Mouse (Mus musculus) hindbrain, embryonic 11.5 days (tissue): ENCODE results near the gene Neurl2. TPM values are rescaled to one million over a fixed set of nuclear protein-coding genes. Genes with fewer than 3 reads are reported as not detected.
A peak's percentile ranks its signal among the peaks of the same experiment; 100 is the strongest.
"Not testable (repeated sequence)": the region's sequence is repeated elsewhere in the genome, so short reads cannot be mapped to it uniquely, and the experiment has no call there.

Experiments used
- ATAC-seq: fragments of 200-750 bp; cut with Nextera tagmentation; 2 replicates; pipeline ENCODE4 v1.8.0; 2017; ENCODE audit warnings: mild to moderate bottlenecking, moderate TSS enrichment, moderate library complexity; ENCODE audit not compliant: low FRiP score
- DNase-seq: peaks from one replicate; pipeline ENCODE4 v3.0.0-alpha.2; 2015; ENCODE audit warnings: low spot score
- H3K27ac ChIP-seq: fragments of 300-500 bp; sonication (generic); 2 replicates; pipeline ENCODE4 v1.5.1; 2014; ENCODE audit warnings: mild to moderate bottlenecking, low read depth, low read length
- H3K27me3 ChIP-seq: fragments of 300-500 bp; sonication (generic); 2 replicates; pipeline ENCODE4 v1.6.1; 2014; ENCODE audit warnings: mild to moderate bottlenecking, low read length, moderate library complexity, mixed read lengths; ENCODE audit not compliant: control insufficient read depth, insufficient read depth
- H3K36me3 ChIP-seq: fragments of 300-500 bp; sonication (generic); 2 replicates; pipeline ENCODE4 v1.6.1; 2014; ENCODE audit warnings: mild to moderate bottlenecking, low read length, moderate library complexity, mixed read lengths; ENCODE audit not compliant: control insufficient read depth, insufficient read depth
- H3K4me1 ChIP-seq: fragments of 300-500 bp; sonication (generic); replicated peaks from 2 replicates; pipeline ENCODE4 v1.6.1; 2014; ENCODE audit warnings: low read length, mixed read lengths; ENCODE audit not compliant: control insufficient read depth, insufficient read depth
- H3K4me2 ChIP-seq: fragments of 300-500 bp; sonication (generic); replicated peaks from 2 replicates; pipeline ENCODE4 v1.6.1; 2014; ENCODE audit warnings: mild to moderate bottlenecking, low read depth, low read length
- H3K4me3 ChIP-seq: fragments of 300-500 bp; sonication (generic); 2 replicates; pipeline ENCODE4 v1.5.1; 2014; ENCODE audit warnings: low read depth, low read length
- H3K9ac ChIP-seq: fragments of 300-500 bp; sonication (generic); 2 replicates; pipeline ENCODE4 v1.6.1; 2014; ENCODE audit warnings: low read depth, low read length
- H3K9me3 ChIP-seq: fragments of 300-500 bp; sonication (generic); 2 replicates; pipeline ENCODE4 v1.6.1; 2016; ENCODE audit warnings: low read length; ENCODE audit not compliant: control insufficient read depth
- WGBS: fragments of 180-500 bp; shearing (Covaris S2); extraction: QIAGEN DNeasy Blood & Tissue Kit; methylation state at CpG from one replicate; pipeline ENCODE4 v1.1.7; 2014; 5-methylcytosine and 5-hydroxymethylcytosine counted together
- polyA plus RNA-seq: library from polyadenylated mRNA; unstranded; fragments of >200 nt; fragmentation: Nextera tagmentation; extraction: Ambion mirVana; gene quantifications from 2 replicates; pipeline ENCODE4 v1.2.1, GENCODE M21; 2014

Gene Neurl2
- 3.0 and 4.4 TPM in 2 replicates for polyA plus RNA-seq

DNA sequence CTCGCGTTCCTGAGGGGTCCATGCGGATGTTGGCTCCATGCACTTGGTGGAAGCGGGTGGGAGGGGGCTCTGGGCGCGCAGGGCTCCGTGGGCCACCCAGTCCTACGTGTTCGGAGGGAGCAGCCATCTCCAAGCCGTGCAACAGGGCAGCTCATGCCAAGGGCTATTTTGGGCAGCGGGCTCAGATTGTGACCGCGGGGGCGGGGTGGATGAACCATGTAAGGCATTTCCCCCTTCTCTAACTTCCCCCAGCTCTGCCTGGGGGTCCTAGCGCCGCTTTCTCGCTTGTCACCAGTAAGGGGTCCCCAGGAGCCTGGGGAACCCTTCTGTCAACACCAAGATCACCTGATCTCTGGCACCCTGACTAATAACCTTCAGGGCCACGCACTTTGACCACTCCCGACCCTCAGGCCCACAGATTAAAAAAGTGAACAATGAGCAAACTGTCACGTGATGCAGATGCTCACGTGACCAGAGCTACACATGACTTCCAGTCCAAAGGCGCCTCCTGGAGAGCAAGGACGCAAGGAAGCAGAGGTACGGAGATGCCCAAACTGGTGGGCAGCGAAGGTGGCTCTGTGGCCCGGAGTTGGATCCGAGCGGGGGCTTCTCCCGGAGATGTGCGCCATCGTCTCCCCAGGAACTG lies at the start of gene Neurl2:
Neurl2 (minus strand) TSS at position 143 of the 646 bp plus-strand sequence.
- H3K36me3 ChIP-seq = no peaks in the 10 kb centered on the region
- H3K4me3 ChIP-seq = peak within 1 kb of the TSS; percentile 50
- peak; percentile 95 for DNase-seq
- ATAC-seq = peak; percentile 68
- H3K9ac ChIP-seq = peak within 1 kb of the TSS; percentile 72
- H3K27ac ChIP-seq = peak within 1 kb of the TSS; percentile 58
- H3K9me3 ChIP-seq = no peaks in the 10 kb centered on the region
- WGBS = 0% methylated on average over 30 of the region's 31 CpGs
- no peaks in the 10 kb centered on the region for H3K27me3 ChIP-seq
- peak within 1 kb of the TSS; percentile 98 for H3K4me2 ChIP-seq
- 0 out of 2 replicates have a peak, but pooled peaks cover 4% of the 10 kb centered on the region for H3K4me1 ChIP-seq

DNA sequence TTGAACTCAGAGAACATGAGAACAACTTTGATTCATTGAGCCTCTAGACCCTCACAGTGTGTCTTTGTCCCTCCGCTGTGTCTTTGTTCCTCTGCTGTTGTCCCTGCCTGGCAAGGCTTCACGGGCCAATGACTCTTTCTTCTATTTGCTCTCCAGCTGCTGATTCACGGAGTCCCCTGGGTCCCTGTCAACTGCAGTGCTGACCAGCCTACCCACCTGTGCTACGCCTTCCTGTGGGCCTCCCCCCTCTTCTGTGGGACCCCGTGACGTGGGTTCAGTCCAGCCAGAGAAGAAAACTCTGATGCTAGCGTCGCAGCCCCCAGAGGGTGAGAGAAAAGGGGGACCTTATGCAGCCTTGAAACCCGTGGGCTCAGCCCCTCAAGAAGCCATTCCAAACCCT lies 49.4 kb upstream of the Neurl2 start:
- peaks cover 11% of the 10 kb centered on the region for H3K4me1 ChIP-seq
- H3K9me3 ChIP-seq = no peaks in the 10 kb centered on the region
- DNase-seq = peak; percentile 55
- no peak overlapping the region for H3K9ac ChIP-seq
- no peaks in the 10 kb centered on the region for H3K27me3 ChIP-seq
- peak overlapping the region; percentile 72 for H3K27ac ChIP-seq
- no peak overlapping the region for H3K4me2 ChIP-seq
- WGBS = 35% methylated on average over 9 of the region's 9 CpGs
- ATAC-seq = no peak
- peaks cover 5% of the 10 kb centered on the region; the same call in 1 of the 2 replicates for H3K36me3 ChIP-seq
- no peak overlapping the region for H3K4me3 ChIP-seq

- Histone ChIP-seq H3K9me3 (no peaks in the 10 kb centered on the region), H3K36me3 (no peaks in the 10 kb centered on the region), H3K4me3 (peak overlapping the region; percentile 89), H3K27ac (peak overlapping the region; percentile 100), H3K4me2 (peak overlapping the region; percentile 84), H3K9ac (peak overlapping the region; percentile 99), H3K27me3 (no peaks in the 10 kb centered on the region), H3K4me1 (peaks cover 11% of the 10 kb centered on the region)
- peak; percentile 98 for DNase-seq
- ATAC-seq = peak; percentile 83
- WGBS = under 1% methylated on average over 49 of the region's 72 CpGs
These were observed 46.5 kb upstream of the Neurl2 start for GRCm38 (mm10) chr2:164879568-164880277.

DNA sequence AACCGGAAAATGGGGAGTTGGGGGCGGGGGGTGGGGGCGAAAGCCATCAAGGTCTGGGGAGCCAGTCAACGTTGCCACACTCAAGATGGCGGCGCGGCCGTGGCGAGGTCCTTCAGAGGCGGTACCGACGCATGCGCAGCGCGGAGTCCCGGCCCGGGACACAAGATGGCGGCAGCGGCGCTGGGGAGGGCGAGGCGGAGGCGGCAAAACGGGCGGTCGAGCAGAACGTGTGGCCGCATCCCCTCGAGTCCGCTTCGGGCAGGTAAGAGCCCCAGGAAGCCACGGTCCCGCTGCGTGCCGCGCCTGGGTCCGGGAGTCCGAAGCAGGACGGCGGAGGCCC lies 45.9 kb upstream of the Neurl2 start, which contains the start of gene Pcif1:
Pcif1 (plus strand) TSS at position 77 of the 340 bp plus-strand sequence.
- peak within 1 kb of the TSS; percentile 89 for H3K4me3 ChIP-seq
- no peaks in the 10 kb centered on the region for H3K27me3 ChIP-seq
- H3K4me2 ChIP-seq = peak within 1 kb of the TSS; percentile 84
- DNase-seq (peak; percentile 97), ATAC-seq (peak; percentile 85)
- no peaks in the 10 kb centered on the region for H3K9me3 ChIP-seq
- peak within 1 kb of the TSS; percentile 100 for H3K27ac ChIP-seq
- peak within 1 kb of the TSS; percentile 99 for H3K9ac ChIP-seq
- peaks cover 11% of the 10 kb centered on the region for H3K4me1 ChIP-seq
- H3K36me3 ChIP-seq = no peaks in the 10 kb centered on the region
- under 1% methylated on average over 34 of the region's 40 CpGs for WGBS

GRCm38 (mm10) chr2:164878509-164879227 lies 45.4 kb upstream of the Neurl2 start:
- Histone ChIP-seq H3K4me2 (peak overlapping the region; percentile 84), H3K27me3 (no peaks in the 10 kb centered on the region), H3K9ac (peak overlapping the region; percentile 99), H3K4me3 (peak overlapping the region; percentile 89), H3K36me3 (no peaks in the 10 kb centered on the region), H3K27ac (peak overlapping the region; percentile 100), H3K4me1 (peaks cover 11% of the 10 kb centered on the region), H3K9me3 (no peaks in the 10 kb centered on the region)
- peak; percentile 55 for ATAC-seq
- peak; percentile 60 for DNase-seq
- WGBS = 2% methylated on average over 28 of the region's 28 CpGs

DNA sequence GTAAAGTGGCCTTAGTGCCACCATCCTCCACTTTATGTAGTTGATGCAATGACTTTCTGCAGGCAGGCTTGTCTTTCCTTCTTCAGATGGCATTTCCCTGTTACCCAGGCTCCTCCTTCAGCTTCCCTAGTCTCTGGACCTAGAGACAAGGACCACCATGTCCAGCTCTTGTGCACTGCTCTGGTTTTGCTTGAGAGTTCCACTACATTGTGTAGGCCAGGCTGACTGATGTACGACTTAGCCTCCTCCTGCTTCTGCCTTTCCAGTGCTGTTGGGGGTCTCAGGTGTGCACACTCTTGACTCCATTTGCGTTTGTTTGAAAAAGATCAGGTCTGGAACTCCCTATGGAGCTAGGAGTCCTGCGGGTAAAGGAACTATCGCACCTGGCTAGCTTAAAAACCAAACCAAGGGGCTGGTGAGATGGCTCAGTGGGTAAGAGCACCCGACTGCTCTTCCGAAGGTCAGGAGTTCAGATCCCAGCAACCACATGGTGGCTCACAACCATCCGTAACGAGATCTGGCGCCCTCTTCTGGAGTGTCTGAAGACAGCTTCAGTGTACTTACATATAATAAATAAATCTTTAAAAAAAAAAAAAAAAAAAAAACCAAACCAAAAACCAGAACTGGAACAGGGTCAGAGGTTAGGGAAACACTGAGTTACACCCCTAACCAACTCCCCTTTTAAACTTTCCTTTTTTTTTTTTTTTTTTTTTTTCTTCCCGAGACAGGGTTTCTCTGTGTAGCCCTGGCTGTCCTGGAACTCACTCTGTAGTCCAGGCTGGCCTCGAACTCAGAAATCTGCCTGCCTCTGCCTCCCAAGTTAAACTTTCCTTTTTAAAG lies 44.3 kb upstream of the Neurl2 start:
- ATAC-seq, H3K36me3 ChIP-seq, DNase-seq, H3K27me3 ChIP-seq, H3K9ac ChIP-seq, H3K9me3 ChIP-seq, H3K27ac ChIP-seq: not testable (repeated sequence)
- WGBS = 69% methylated on average over 11 of the region's 11 CpGs
- peak overlapping the region; percentile 84 for H3K4me2 ChIP-seq
- peaks cover 11% of the 10 kb centered on the region for H3K4me1 ChIP-seq
- peak overlapping the region; percentile 89; the same call in 1 of the 2 replicates for H3K4me3 ChIP-seq

DNA sequence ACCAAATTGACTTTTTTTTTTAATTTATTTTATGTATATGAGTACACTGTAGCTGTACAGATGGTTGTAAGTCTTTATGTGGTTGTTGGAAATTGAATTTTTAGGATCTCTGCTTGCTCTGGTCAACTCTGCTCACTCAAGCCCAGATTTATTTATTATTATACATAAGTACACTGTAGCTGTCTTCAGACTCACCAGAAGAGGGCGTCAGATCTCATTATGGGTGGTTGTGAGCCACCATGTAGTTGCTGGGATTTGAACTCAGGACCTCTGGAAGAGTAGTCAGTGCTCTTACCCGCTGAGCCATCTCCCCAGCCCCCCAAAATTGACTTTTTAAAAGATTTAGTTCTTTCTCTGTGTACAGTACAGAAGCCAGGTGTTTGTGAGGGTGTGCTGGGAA lies 42.4 kb upstream of the Neurl2 start:
- H3K36me3 ChIP-seq, H3K9me3 ChIP-seq, H3K4me3 ChIP-seq, H3K9ac ChIP-seq, H3K4me1 ChIP-seq, H3K4me2 ChIP-seq, DNase-seq, H3K27me3 ChIP-seq, H3K27ac ChIP-seq, ATAC-seq: not testable (repeated sequence)
- WGBS = 41% methylated on average over 2 of the region's 2 CpGs

DNA sequence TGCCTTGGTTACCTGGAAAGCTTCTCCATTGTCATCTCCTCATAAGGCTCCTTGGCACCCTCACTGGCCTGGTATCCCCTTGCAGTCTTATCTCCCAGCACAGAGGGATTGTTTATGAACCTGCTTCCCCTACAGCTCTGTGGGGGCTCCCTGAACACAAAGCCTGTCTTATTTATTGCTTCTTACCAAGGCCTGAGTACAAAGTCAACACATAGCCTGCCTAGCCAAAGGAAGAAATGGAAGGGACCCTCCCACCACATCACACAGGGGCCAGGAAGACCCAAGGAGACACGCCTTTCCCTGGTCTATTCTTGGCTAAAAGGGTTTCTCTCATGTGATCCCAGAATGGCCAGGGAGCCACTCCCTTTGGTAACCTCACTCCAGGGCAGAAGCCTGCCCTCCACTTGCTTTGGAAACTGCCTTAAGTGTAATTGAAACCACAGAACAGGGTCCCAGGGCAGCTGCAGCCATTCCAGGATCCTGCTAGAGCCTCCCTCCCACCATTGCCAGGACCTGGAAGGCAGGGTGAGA lies 41.0 kb upstream of the Neurl2 start:
- Histone ChIP-seq H3K9me3 (no peaks in the 10 kb centered on the region), H3K4me1 (peaks cover 4% of the 10 kb centered on the region; the same call in 1 of the 2 replicates), H3K27me3 (no peaks in the 10 kb centered on the region), H3K4me2 (no peak overlapping the region), H3K27ac (peak overlapping the region; percentile 14; the same call in 1 of the 2 replicates), H3K9ac (no peak overlapping the region), H3K4me3 (no peak overlapping the region), H3K36me3 (no peaks in the 10 kb centered on the region)
- ATAC-seq = no peak
- DNase-seq = no peak
- WGBS = 42% methylated on average over 1 of the region's 1 CpGs
